Mouse (Mus musculus): ENCODE results near the gene Cdc42. TPM values are rescaled to one million over a fixed set of nuclear protein-coding genes. Genes with fewer than 3 reads are reported as not detected.

Cdc42 gene
- 902 and 940 TPM in 2 replicates for polyA plus RNA-seq (2015; fragmentation: Nextera tagmentation; extraction: Ambion mirVana)

DNA sequence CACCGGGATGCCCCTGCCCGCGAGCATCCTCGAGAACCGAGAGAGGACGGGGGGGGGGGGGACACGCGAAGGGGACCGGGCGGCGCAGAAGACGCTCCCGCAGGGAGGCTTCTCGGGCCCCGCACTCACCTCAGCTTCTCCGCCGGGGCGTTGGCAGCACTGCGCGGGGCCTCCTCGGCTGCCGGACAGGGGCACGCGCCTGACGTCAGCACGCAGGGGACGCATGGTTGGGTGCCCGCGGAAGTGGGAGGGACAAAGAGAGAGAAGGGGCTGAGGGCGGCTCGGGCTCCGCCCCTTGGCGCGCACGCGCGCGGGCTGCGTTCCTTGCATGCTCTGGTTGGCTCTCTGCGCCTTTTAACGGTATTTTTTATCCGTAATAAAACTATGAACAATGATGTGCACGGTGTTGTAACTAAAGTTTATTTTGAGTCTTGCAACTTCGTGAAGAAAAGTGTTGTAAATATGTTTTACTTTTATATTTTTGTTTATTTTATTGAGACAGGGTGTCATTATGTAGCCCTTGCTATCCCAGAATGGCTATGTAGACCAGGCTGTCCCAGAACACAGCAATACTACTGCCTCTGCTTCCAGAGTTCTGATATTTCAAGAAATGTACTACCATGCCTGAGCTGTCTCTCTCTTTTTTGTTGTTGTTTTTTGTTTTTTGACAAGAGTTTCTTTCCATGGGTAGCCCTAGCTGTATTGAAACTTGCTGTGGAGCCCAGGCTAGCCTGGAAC, at the start of gene Cdc42:
Gene Cdc42, minus strand, starts transcription at position 204 of the 738 bp plus-strand sequence.
- H3K4me1 ChIP-seq = peaks cover 35% of the 10 kb centered on the region
- ATAC-seq (replicated peaks) = peak; percentile 97
- H3K27ac ChIP-seq = peak within 1 kb of the TSS; percentile 98
- H3K36me3 ChIP-seq (replicated peaks) = no peaks in the 10 kb centered on the region
- H3K4me2 ChIP-seq = peak within 1 kb of the TSS; percentile 71
- 2% methylated on average over 31 of the region's 44 CpGs for WGBS
- no peaks in the 10 kb centered on the region for H3K27me3 ChIP-seq (replicated peaks)
- H3K9ac ChIP-seq = peak within 1 kb of the TSS; percentile 100
- no peaks in the 10 kb centered on the region for H3K9me3 ChIP-seq
- peak within 1 kb of the TSS; percentile 90 for H3K4me3 ChIP-seq

DNA sequence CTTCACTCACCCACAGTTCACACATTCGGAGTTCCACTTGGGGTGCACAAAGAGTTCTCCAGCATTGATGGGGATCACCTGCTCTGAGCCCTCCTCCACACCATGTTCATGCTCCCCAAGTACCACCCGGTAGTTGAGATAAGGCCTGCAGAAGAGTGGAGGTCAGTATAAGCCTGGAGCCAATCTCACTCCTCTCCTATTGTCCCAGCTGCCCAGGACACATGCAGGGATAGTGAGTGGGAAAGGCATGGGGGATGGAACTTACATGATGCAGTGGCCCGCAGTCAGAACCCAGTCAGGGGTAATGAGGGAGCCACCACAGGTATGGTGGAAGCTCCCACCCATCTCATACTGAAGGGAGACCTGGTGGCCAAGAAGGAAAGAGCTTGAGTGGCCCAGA, 48.1 kb upstream of the Cdc42 start:
- Histone ChIP-seq H3K9me3 (no peaks in the 10 kb centered on the region), H3K4me1 (no peaks in the 10 kb centered on the region), H3K4me3 (no peak overlapping the region), H3K9ac (no peak overlapping the region), H3K36me3 (replicated peaks) (no peaks in the 10 kb centered on the region), H3K4me2 (no peak overlapping the region), H3K27me3 (replicated peaks) (no peaks in the 10 kb centered on the region), H3K27ac (no peak overlapping the region)
- no peak for ATAC-seq (replicated peaks)
- 92% methylated on average over 3 of the region's 3 CpGs for WGBS

DNA sequence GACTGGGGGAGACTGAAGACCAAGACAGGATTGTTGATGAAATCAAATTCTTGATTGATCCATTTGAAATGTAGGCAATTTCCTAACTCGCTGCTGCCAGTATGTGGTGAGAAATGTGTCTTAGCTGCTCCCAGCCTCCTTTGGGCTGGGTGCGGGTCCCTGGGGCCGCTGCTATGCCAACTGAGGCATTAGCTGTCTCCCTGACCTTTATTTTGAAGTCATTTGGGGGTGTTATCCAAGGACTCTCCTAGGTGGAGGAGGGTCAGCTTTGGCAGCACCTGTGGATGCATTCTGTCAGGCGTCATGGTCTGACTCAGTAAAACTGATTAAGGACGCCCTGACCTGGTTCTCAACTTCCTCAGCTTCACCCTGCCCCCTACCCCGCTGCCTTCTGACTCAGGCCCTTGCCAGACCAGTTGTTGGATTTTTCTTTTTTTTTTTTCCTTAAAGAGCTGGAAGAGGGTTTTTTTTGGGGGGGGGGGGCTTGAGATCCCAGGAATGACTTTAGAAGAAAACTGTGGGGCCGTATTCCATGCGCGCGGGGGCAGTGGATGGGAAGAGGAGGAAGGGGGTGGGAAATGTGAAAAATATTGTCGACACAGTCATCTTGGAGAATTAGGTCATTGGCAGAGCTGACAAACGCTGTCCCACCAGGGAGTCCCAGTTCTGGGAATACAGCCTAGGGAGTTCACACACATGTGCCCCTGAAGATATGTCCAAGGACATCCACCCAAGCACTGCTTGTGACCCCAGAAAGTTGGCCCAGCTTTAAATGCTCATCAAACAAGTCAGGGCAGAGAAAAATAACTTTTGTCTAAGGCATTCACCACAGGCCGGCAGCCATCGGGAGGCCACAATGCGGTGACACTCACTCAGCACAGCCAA, 39.4 kb upstream of the Cdc42 start:
- no peak overlapping the region for H3K4me3 ChIP-seq
- WGBS = 83% methylated on average over 15 of the region's 15 CpGs
- H3K9ac ChIP-seq = no peak overlapping the region
- no peaks in the 10 kb centered on the region for H3K36me3 ChIP-seq (replicated peaks)
- H3K27me3 ChIP-seq (replicated peaks) = no peaks in the 10 kb centered on the region
- H3K4me2 ChIP-seq = no peak overlapping the region
- H3K4me1 ChIP-seq = no peaks in the 10 kb centered on the region
- no peak for ATAC-seq (replicated peaks)
- no peak overlapping the region for H3K27ac ChIP-seq
- H3K9me3 ChIP-seq = no peaks in the 10 kb centered on the region

DNA sequence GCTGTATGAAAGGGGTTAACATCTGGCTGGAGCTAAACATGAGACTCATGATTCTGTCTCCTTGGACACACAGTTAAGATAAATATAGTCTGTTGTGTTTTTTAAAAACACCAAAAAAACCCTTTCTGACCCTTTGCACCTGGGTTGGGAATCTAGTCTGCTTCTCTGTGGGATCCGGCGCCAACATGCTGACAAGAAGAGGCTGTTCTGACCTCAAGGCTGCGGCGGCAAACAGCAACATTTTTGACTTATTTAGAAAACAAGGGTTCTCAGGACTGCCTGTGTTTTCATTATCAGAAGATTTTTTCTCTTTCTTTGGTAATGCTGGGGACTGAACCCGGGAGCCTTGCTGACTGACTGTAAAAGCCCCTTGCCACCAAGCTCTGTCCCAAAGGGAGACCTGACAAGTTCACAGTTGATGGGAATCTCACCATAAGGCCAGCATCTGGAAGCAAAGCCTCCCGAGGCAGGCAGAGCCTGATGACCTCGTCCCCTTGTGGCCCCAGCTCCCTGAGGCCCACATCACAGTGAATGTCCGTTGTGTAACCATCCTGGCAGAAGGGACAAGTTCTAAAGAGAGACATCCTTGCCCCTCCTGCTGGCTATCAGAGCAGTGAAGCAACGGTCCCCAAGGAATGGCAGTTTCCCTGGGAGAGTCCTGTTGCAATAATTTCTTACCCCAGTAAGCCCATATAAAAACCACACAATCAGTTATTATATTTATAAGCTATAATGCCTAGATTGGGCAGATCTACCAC, 36.0 kb upstream of the Cdc42 start:
- Histone ChIP-seq H3K36me3 (replicated peaks) (no peaks in the 10 kb centered on the region), H3K27me3 (replicated peaks) (no peaks in the 10 kb centered on the region), H3K4me2 (no peak overlapping the region), H3K9me3 (no peaks in the 10 kb centered on the region), H3K27ac (no peak overlapping the region), H3K9ac (no peak overlapping the region), H3K4me1 (peaks cover 9% of the 10 kb centered on the region), H3K4me3 (no peak overlapping the region)
- no peak for ATAC-seq (replicated peaks)
- 78% methylated on average over 9 of the region's 9 CpGs for WGBS

DNA sequence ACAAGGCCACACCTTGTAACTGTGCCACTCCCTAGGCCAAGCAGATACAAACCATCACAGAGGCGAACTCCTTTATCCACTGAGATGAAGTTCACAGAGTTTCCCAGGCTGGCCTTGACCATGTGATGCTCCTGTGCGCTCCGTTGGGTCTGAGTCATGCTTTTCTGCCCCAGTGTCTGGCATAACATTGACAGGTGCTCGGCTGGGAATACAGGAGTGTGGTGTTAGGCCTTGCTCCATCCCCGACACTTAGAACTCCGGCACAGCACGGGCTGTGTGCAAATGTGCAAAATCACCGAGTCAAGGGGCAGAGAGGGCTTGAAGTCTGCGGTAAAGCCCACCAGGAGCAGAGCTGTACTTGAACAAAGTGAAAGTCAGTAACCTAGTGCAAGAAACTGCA, 35.4 kb upstream of the Cdc42 start:
- Histone ChIP-seq H3K4me3 (no peak overlapping the region), H3K4me2 (no peak overlapping the region), H3K9me3 (no peaks in the 10 kb centered on the region), H3K27ac (no peak overlapping the region), H3K36me3 (replicated peaks) (no peaks in the 10 kb centered on the region), H3K9ac (no peak overlapping the region), H3K27me3 (replicated peaks) (no peaks in the 10 kb centered on the region), H3K4me1 (peaks cover 9% of the 10 kb centered on the region)
- ATAC-seq (replicated peaks) = no peak
- WGBS = 89% methylated on average over 9 of the region's 9 CpGs

DNA sequence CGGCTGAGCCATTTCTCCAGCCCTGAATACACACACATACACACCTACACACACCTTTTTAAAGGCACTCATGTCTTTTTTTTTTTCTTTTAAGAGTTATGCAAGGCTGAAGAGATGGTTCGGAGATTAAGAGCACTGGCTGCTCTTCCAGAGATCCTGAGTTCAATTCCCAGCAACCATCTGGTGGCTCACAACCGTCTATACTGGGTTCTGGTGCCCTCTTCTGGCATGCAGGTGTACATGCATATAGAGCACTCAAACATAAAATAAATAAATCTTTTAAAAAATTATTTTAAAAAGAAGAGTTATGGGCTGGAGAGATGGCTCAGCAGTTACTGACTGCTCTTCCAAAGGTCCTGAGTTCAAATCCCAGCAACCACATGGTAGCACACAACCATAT, 33.8 kb upstream of the Cdc42 start:
- Histone ChIP-seq H3K4me3 (no peak overlapping the region), H3K9ac (no peak overlapping the region), H3K27ac (no peak overlapping the region), H3K4me2 (no peak overlapping the region), H3K9me3 (no peaks in the 10 kb centered on the region), H3K36me3 (replicated peaks) (no peaks in the 10 kb centered on the region), H3K4me1 (peaks cover 17% of the 10 kb centered on the region), H3K27me3 (replicated peaks) (no peaks in the 10 kb centered on the region)
- WGBS = 86% methylated on average over 3 of the region's 3 CpGs
- ATAC-seq (replicated peaks) = no peak

DNA sequence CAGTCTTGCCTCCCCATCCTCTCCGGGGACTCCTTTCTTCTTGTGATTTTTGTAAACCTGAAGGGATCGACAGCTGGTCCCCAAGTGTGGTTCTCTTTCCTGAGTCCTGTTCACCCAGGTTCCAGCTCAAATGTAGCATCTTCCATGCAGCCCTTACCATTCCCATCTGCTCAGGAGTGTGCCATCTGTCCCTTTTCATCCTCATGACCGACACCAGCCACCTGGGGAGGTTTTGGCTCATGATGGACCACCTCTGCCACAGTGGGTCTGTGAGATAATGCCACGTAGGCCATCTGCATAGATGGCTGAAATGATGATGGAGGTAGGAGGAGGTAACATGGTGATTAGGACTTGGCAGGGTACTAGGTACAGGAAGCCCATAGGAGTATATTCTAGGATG, 32.7 kb upstream of the Cdc42 start:
- Histone ChIP-seq H3K4me3 (no peak overlapping the region), H3K27me3 (replicated peaks) (no peaks in the 10 kb centered on the region), H3K9me3 (no peaks in the 10 kb centered on the region), H3K27ac (no peak overlapping the region), H3K36me3 (replicated peaks) (no peaks in the 10 kb centered on the region), H3K4me2 (no peak overlapping the region), H3K9ac (no peak overlapping the region), H3K4me1 (peaks cover 17% of the 10 kb centered on the region)
- no peak for ATAC-seq (replicated peaks)
- 91% methylated on average over 4 of the region's 4 CpGs for whole genome bisulfite sequencing

DNA sequence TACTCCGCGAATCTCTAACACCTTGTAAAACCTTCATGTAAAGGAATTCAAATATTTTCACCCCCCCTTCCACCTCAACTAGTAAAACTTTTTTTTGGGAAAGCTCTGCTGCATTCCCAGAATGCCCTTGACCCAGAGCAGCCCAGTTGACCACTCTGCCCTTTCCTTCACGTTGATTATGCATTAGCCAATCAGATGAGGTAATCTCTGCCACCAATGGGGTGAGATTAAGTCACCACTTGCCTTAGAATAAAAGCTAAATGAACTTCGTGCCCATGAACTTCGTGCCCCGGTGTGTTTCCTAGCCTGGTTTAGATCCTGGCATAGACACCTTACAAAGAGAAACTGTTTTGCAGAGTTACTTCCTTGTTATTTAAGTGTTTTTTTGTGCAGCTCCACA, 31.5 kb upstream of the Cdc42 start:
- H3K9me3 ChIP-seq = no peaks in the 10 kb centered on the region
- WGBS = 42% methylated on average over 6 of the region's 6 CpGs
- H3K4me1 ChIP-seq = peaks cover 17% of the 10 kb centered on the region
- H3K4me3 ChIP-seq = peak overlapping the region; percentile 95
- H3K27me3 ChIP-seq (replicated peaks) = no peaks in the 10 kb centered on the region
- peak overlapping the region; percentile 92; the same call in 1 of the 2 replicates for H3K27ac ChIP-seq
- H3K36me3 ChIP-seq (replicated peaks) = no peaks in the 10 kb centered on the region
- peak overlapping the region; percentile 70 for H3K4me2 ChIP-seq
- 0 out of 2 replicates have a peak, but pooled peaks have one; percentile 59 for ATAC-seq (replicated peaks)
- peak overlapping the region; percentile 91; the same call in 1 of the 2 replicates for H3K9ac ChIP-seq

DNA sequence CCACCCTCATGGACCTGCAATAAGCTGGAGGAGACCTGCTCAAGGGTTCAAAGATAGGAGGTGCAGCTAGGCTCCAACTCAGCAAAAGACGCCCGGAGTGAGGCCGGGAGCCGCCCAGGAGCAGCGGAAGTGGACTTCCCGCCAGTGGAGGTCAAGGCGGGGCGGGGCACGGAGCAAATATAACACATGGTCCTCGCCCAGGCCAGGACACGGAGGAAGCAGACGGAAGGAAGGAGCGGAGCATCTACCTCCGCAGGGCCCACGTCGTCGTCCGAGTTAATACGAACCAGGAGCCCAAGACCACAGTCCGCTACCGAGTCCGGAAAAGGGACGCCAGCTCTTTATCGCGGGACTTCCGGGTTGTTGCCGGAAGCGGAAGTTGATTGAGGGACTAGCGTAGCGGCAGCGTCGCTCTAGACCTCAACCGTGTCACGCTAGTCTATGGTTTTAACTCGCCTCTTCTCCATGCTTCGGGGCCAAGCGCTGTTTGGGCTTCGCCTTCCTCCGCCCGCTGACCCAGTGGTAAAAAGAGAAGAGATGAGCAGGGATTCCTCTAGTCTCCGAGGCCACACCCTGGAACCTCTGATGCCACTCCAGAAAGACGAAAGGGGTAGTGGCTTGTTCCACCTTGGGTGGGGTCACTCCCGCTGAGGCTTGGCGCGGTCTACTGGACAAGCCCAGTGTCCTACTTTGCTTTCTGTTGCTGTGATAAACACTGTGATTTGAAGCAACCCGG, 30.7 kb upstream of the Cdc42 start:
- WGBS = 1% methylated on average over 46 of the region's 46 CpGs
- no peaks in the 10 kb centered on the region for H3K27me3 ChIP-seq (replicated peaks)
- H3K4me1 ChIP-seq = peaks cover 17% of the 10 kb centered on the region
- peak overlapping the region; percentile 92 for H3K27ac ChIP-seq
- peak; percentile 94 for ATAC-seq (replicated peaks)
- H3K4me3 ChIP-seq = peak overlapping the region; percentile 95
- peak overlapping the region; percentile 91 for H3K9ac ChIP-seq
- H3K9me3 ChIP-seq = no peaks in the 10 kb centered on the region
- H3K4me2 ChIP-seq = peak overlapping the region; percentile 70
- H3K36me3 ChIP-seq (replicated peaks) = no peaks in the 10 kb centered on the region

DNA sequence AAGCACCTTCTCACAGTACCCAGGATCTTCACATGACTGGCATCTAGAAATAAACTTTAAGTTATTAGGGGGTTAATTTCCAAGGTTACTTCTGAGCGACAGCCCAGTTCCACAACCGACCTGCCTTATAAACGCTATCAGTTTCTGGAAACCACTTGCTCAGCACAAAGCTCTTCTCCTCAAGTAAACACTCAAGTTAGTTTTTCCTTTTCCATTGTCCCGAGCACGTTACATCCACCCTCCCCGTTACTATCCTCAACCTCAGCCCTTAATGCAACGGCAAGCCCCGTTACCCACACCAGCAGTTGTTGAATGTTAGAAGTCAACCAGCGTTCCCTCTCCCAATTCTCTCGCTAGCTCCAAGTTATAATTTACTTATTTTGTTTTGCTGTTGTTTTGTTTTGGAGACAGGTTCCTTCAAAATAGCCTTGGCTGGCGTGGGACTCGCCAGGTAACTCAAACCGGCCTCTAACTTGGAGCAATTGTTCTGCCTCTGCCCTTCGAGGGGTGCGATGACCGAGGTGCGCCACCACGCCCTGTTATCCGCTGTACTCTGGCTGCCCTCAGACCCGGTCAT, 30.1 kb upstream of the Cdc42 start:
- Histone ChIP-seq H3K4me1 (peaks cover 17% of the 10 kb centered on the region), H3K9ac (peak overlapping the region; percentile 91), H3K27me3 (replicated peaks) (no peaks in the 10 kb centered on the region), H3K4me2 (peak overlapping the region; percentile 70), H3K27ac (peak overlapping the region; percentile 92), H3K9me3 (no peaks in the 10 kb centered on the region), H3K4me3 (peak overlapping the region; percentile 95), H3K36me3 (replicated peaks) (no peaks in the 10 kb centered on the region)
- no peak; the same call in 1 of the 2 replicates for ATAC-seq (replicated peaks)
- 1% methylated on average over 20 of the region's 20 CpGs for WGBS

All from midbrain, embryonic 15.5 days (tissue).